Mouse (Mus musculus): ENCODE data around the gene E4f1. TPM values are rescaled to one million over a fixed set of nuclear protein-coding genes. Genes with fewer than 3 reads are reported as not detected.

E4f1 gene
- polyA plus RNA-seq, 1 experiment from 2014 or later: 23.0 TPM

GRCm38 (mm10) chr17:24478663-24479380, 8.7 kb upstream of the E4f1 start, which contains the start of gene Mlst8:
Mlst8 (minus strand) TSS chr17:24479078.
- Histone ChIP-seq H3K36me3 (peaks cover 22% of the 10 kb centered on the region), H3K9me3 (no peaks in the 10 kb centered on the region), H3K4me3 (replicated peaks) (peak within 1 kb of the TSS; percentile 70), H3K27ac (peak within 1 kb of the TSS; percentile 89), H3K4me1 (replicated peaks) (peaks cover 24% of the 10 kb centered on the region), H3K27me3 (replicated peaks) (no peaks in the 10 kb centered on the region), H3K9ac (peak within 1 kb of the TSS; percentile 78), H3K4me2 (replicated peaks) (peak within 1 kb of the TSS; percentile 76)
- peak; percentile 95 for ATAC-seq
- WGBS: under 1% methylated on average over 48 of the region's 48 CpGs

- H3K4me1 ChIP-seq (replicated peaks): peaks cover 31% of the 10 kb centered on the region
- H3K27ac ChIP-seq: no peak overlapping the region
- H3K27me3 ChIP-seq (replicated peaks): no peaks in the 10 kb centered on the region
- H3K4me2 ChIP-seq (replicated peaks): peak overlapping the region; percentile 76
- no peaks in the 10 kb centered on the region for H3K9me3 ChIP-seq
- H3K9ac ChIP-seq: peak overlapping the region; percentile 78
- H3K36me3 ChIP-seq: peaks cover 22% of the 10 kb centered on the region
- peak overlapping the region; percentile 70 for H3K4me3 ChIP-seq (replicated peaks)
- peak; percentile 10 for ATAC-seq
- WGBS: 36% methylated on average over 11 of the region's 11 CpGs
Measured at GRCm38 (mm10) chr17:24477985-24478600, 8.0 kb upstream of the E4f1 start.

- 89% methylated on average over 20 of the region's 20 CpGs for WGBS
Measured at GRCm38 (mm10) chr17:24477053-24477984, 7.2 kb upstream of the E4f1 start.

GRCm38 (mm10) chr17:24476022-24476776, 6.1 kb upstream of the E4f1 start:
- H3K27ac ChIP-seq: no peak overlapping the region
- H3K9ac ChIP-seq: no peak overlapping the region
- H3K9me3 ChIP-seq: no peaks in the 10 kb centered on the region
- peaks cover 47% of the 10 kb centered on the region for H3K4me1 ChIP-seq (replicated peaks)
- H3K4me3 ChIP-seq (replicated peaks): no peak overlapping the region
- H3K27me3 ChIP-seq (replicated peaks): no peaks in the 10 kb centered on the region
- 94% methylated on average over 10 of the region's 10 CpGs for WGBS
- peaks cover 22% of the 10 kb centered on the region for H3K36me3 ChIP-seq
- H3K4me2 ChIP-seq (replicated peaks): no peak overlapping the region
- ATAC-seq: no peak

More at GRCm38 (mm10) chr17:24477053-24477984, 7.2 kb upstream of the E4f1 start:
- no peak for ATAC-seq
- H3K4me2 ChIP-seq (replicated peaks): peak overlapping the region; percentile 76
- peaks cover 22% of the 10 kb centered on the region for H3K36me3 ChIP-seq
- peaks cover 38% of the 10 kb centered on the region for H3K4me1 ChIP-seq (replicated peaks)
- no peak overlapping the region for H3K27ac ChIP-seq
- H3K9ac ChIP-seq: no peak overlapping the region
- no peaks in the 10 kb centered on the region for H3K9me3 ChIP-seq
- H3K27me3 ChIP-seq (replicated peaks): no peaks in the 10 kb centered on the region
- no peak overlapping the region; the same call in 1 of the 2 replicates for H3K4me3 ChIP-seq (replicated peaks)

GRCm38 (mm10) chr17:24475586-24475985, 5.5 kb upstream of the E4f1 start:
- H3K27me3 ChIP-seq (replicated peaks): no peaks in the 10 kb centered on the region
- WGBS: 92% methylated on average over 6 of the region's 6 CpGs
- peaks cover 52% of the 10 kb centered on the region for H3K4me1 ChIP-seq (replicated peaks)
- ATAC-seq: no peak
- peaks cover 22% of the 10 kb centered on the region for H3K36me3 ChIP-seq
- no peak overlapping the region for H3K4me3 ChIP-seq (replicated peaks)
- H3K9ac ChIP-seq: no peak overlapping the region
- H3K4me2 ChIP-seq (replicated peaks): no peak overlapping the region
- no peaks in the 10 kb centered on the region for H3K9me3 ChIP-seq
- no peak overlapping the region for H3K27ac ChIP-seq

GRCm38 (mm10) chr17:24474557-24474956, 4.4 kb upstream of the E4f1 start:
- 75% methylated on average over 5 of the region's 5 CpGs for WGBS
- Histone ChIP-seq H3K4me3 (replicated peaks) (no peak overlapping the region), H3K27me3 (replicated peaks) (no peaks in the 10 kb centered on the region), H3K4me2 (replicated peaks) (no peak overlapping the region), H3K36me3 (peaks cover 22% of the 10 kb centered on the region), H3K4me1 (replicated peaks) (peaks cover 44% of the 10 kb centered on the region), H3K9ac (no peak overlapping the region), H3K27ac (0 out of 2 replicates have a peak overlapping the region, but pooled peaks have one; percentile 78), H3K9me3 (no peaks in the 10 kb centered on the region)
- ATAC-seq: no peak

GRCm38 (mm10) chr17:24473612-24474275, 3.6 kb upstream of the E4f1 start, which contains the start of gene Bricd5:
Bricd5 (plus strand) TSS chr17:24473884.
- peak within 1 kb of the TSS; percentile 12; the same call in 1 of the 2 replicates for H3K9ac ChIP-seq
- ATAC-seq: no peak
- H3K27me3 ChIP-seq (replicated peaks): no peaks in the 10 kb centered on the region
- WGBS: 82% methylated on average over 6 of the region's 6 CpGs
- H3K9me3 ChIP-seq: no peaks in the 10 kb centered on the region
- H3K4me1 ChIP-seq (replicated peaks): peaks cover 44% of the 10 kb centered on the region
- H3K27ac ChIP-seq: peak within 1 kb of the TSS; percentile 78
- peaks cover 22% of the 10 kb centered on the region for H3K36me3 ChIP-seq
- peak within 1 kb of the TSS; percentile 96 for H3K4me2 ChIP-seq (replicated peaks)
- 0 out of 2 replicates have a peak within 1 kb of the TSS, but pooled peaks have one; percentile 84 for H3K4me3 ChIP-seq (replicated peaks)

- peak; percentile 41 for ATAC-seq
- no peaks in the 10 kb centered on the region for H3K9me3 ChIP-seq
- H3K9ac ChIP-seq: peak overlapping the region; percentile 12; the same call in 1 of the 2 replicates
- peaks cover 36% of the 10 kb centered on the region for H3K4me1 ChIP-seq (replicated peaks)
- H3K4me3 ChIP-seq (replicated peaks): peak overlapping the region; percentile 84
- H3K4me2 ChIP-seq (replicated peaks): peak overlapping the region; percentile 96
- H3K27ac ChIP-seq: peak overlapping the region; percentile 78
- no peaks in the 10 kb centered on the region for H3K27me3 ChIP-seq (replicated peaks)
- 60% methylated on average over 4 of the region's 4 CpGs for WGBS
- peaks cover 22% of the 10 kb centered on the region for H3K36me3 ChIP-seq
Measured at GRCm38 (mm10) chr17:24472512-24472911, 2.4 kb upstream of the E4f1 start.

- under 1% methylated on average over 68 of the region's 68 CpGs for WGBS
- Histone ChIP-seq H3K4me3 (replicated peaks) (peak overlapping the region; percentile 84), H3K9me3 (no peaks in the 10 kb centered on the region), H3K36me3 (peaks cover 15% of the 10 kb centered on the region), H3K4me1 (replicated peaks) (peaks cover 36% of the 10 kb centered on the region), H3K27me3 (replicated peaks) (no peaks in the 10 kb centered on the region), H3K9ac (peak overlapping the region; percentile 94), H3K4me2 (replicated peaks) (peak overlapping the region; percentile 96), H3K27ac (peak overlapping the region; percentile 90)
- ATAC-seq: peak; percentile 26
Measured at GRCm38 (mm10) chr17:24470701-24471527, 801 bp upstream of the E4f1 start.

- peak overlapping the region; percentile 84 for H3K4me3 ChIP-seq (replicated peaks)
- WGBS: 19% methylated on average over 7 of the region's 7 CpGs
- peaks cover 2% of the 10 kb centered on the region; the same call in 1 of the 2 replicates for H3K36me3 ChIP-seq
- peak overlapping the region; percentile 90 for H3K27ac ChIP-seq
- H3K4me1 ChIP-seq (replicated peaks): peaks cover 34% of the 10 kb centered on the region
- ATAC-seq: no peak
- peak overlapping the region; percentile 96 for H3K4me2 ChIP-seq (replicated peaks)
- no peaks in the 10 kb centered on the region for H3K9me3 ChIP-seq
- H3K9ac ChIP-seq: peak overlapping the region; percentile 62
- no peaks in the 10 kb centered on the region for H3K27me3 ChIP-seq (replicated peaks)
Measured at GRCm38 (mm10) chr17:24469336-24469909, 690 bp downstream of the E4f1 start.

All from intestine, embryonic 15.5 days (tissue).